Comparison of ENCODE assay signal across 8 mouse cellular contexts in genomic region chr15:101983949-101984601, GRCm38 (mm10). TPM values are rescaled to one million over a fixed set of nuclear protein-coding genes. Genes with fewer than 3 reads are reported as not detected.
DNase-seq lines count a peak whose midpoint lies in the region; ATAC-seq and TF ChIP-seq lines count a peak whose summit lies in the region.

No protein-coding gene starts in this region.

- DNase-seq in brain, embryonic 14.5 days (ENCODE audit: low read depth) = peak; percentile 98
- DNase-seq in kidney, postnatal 10 days = peak; percentile 95
- peak; percentile 77 to 81 for DNase-seq in natural killer cell, adult 2 months (ENCODE audit: low spot score in 2 of 2)

- peak overlapping the region; percentile 65 for H3K9ac ChIP-seq in heart, embryonic 13.5 days
- no peak overlapping the region for H3K9ac ChIP-seq in liver, embryonic 12.5 days
- no peak overlapping the region for H3K9ac ChIP-seq in stomach, embryonic 15.5 days

- no peak for TF ChIP-seq POLR2A in brain, embryonic 14.5 days (IDR thresholded peaks at IDR 0.05; ENCODE audit: borderline replicate concordance, extremely low read depth, insufficient read depth, insufficient read length, poor library complexity, severe bottlenecking)

- H3K4me3 ChIP-seq in C2C12 (ENCODE audit: insufficient read depth, poor library complexity, severe bottlenecking) = peak overlapping the region; percentile 19
- H3K4me3 ChIP-seq in erythroblast, embryonic 14.5 days (replicated peaks) = peak overlapping the region; percentile 38
- peak overlapping the region; percentile 36 for H3K4me3 ChIP-seq in heart, embryonic 13.5 days
- peak overlapping the region; percentile 28 for H3K4me3 ChIP-seq in liver, embryonic 12.5 days
- peak overlapping the region; percentile 30 for H3K4me3 ChIP-seq in stomach, embryonic 15.5 days (replicated peaks)

- TF ChIP-seq CTCF in C2C12 (IDR thresholded peaks at IDR 0.05; ENCODE audit: control insufficient read depth, insufficient read depth, insufficient read length) = peak; percentile 40
- peak; percentile 96 for TF ChIP-seq CTCF in brain, embryonic 14.5 days (IDR thresholded peaks at IDR 0.05; ENCODE audit: borderline replicate concordance, extremely low read depth, insufficient read depth, insufficient read length)

- peak overlapping the region; percentile 64 for H3K4me2 ChIP-seq in heart, embryonic 13.5 days
- H3K4me2 ChIP-seq in liver, embryonic 12.5 days = peak overlapping the region; percentile 57
- peak overlapping the region; percentile 63 for H3K4me2 ChIP-seq in stomach, embryonic 15.5 days

- peak overlapping the region; percentile 39 for H3ac ChIP-seq in C2C12 (ENCODE audit: control insufficient read depth, insufficient read length, low read depth)

- no peaks in the 10 kb centered on the region for H3K36me3 ChIP-seq in C2C12 (ENCODE audit: control insufficient read depth, insufficient read depth)
- H3K36me3 ChIP-seq in erythroblast, embryonic 14.5 days (ENCODE audit: control insufficient read depth) = no peaks in the 10 kb centered on the region
- no peaks in the 10 kb centered on the region for H3K36me3 ChIP-seq in heart, embryonic 13.5 days
- no peaks in the 10 kb centered on the region for H3K36me3 ChIP-seq in liver, embryonic 12.5 days
- H3K36me3 ChIP-seq in stomach, embryonic 15.5 days = no peaks in the 10 kb centered on the region

- WGBS in heart, embryonic 13.5 days = 2% methylated on average over 15 of the region's 15 CpGs
- 2% methylated on average over 15 of the region's 15 CpGs for WGBS in liver, embryonic 12.5 days (ENCODE audit: insufficient replicate concordance)
- 4% methylated on average over 15 of the region's 15 CpGs for WGBS in stomach, embryonic 15.5 days

- no peaks in the 10 kb centered on the region for H3K79me3 ChIP-seq in C2C12 (ENCODE audit: low read depth)

- H3K27ac ChIP-seq in heart, embryonic 13.5 days (replicated peaks) = peak overlapping the region; percentile 58
- peak overlapping the region; percentile 47 for H3K27ac ChIP-seq in liver, embryonic 12.5 days
- peak overlapping the region; percentile 91 for H3K27ac ChIP-seq in stomach, embryonic 15.5 days

- H3K79me2 ChIP-seq in C2C12 (ENCODE audit: control insufficient read depth, insufficient read depth) = no peaks in the 10 kb centered on the region

- peaks cover 37% of the 10 kb centered on the region for H3K4me1 ChIP-seq in erythroblast, embryonic 14.5 days (ENCODE audit: control insufficient read depth)
- H3K4me1 ChIP-seq in heart, embryonic 13.5 days = 0 out of 2 replicates have a peak, but pooled peaks cover 7% of the 10 kb centered on the region
- peaks cover 19% of the 10 kb centered on the region for H3K4me1 ChIP-seq in liver, embryonic 12.5 days
- peaks cover 10% of the 10 kb centered on the region; the same call in 1 of the 2 replicates for H3K4me1 ChIP-seq in stomach, embryonic 15.5 days

- ATAC-seq in heart, embryonic 13.5 days (ENCODE audit: extremely low read depth, insufficient number of reproducible peaks, low FRiP score, low TSS enrichment) = peak; percentile 67; the same call in 1 of the 2 replicates
- peak; percentile 87 for ATAC-seq in liver, embryonic 12.5 days
- ATAC-seq in stomach, embryonic 15.5 days (ENCODE audit: insufficient read depth, low FRiP score, low read depth) = peak; percentile 87

- H3K9me3 ChIP-seq in erythroblast, embryonic 14.5 days (ENCODE audit: control insufficient read depth, low read length) = peaks cover 3% of the 10 kb centered on the region; the same call in 1 of the 2 replicates
- no peaks in the 10 kb centered on the region for H3K9me3 ChIP-seq in heart, embryonic 13.5 days
- H3K9me3 ChIP-seq in liver, embryonic 12.5 days (replicated peaks) = no peaks in the 10 kb centered on the region
- H3K9me3 ChIP-seq in stomach, embryonic 15.5 days = no peaks in the 10 kb centered on the region

- H3K27me3 ChIP-seq in C2C12 (ENCODE audit: control insufficient read depth, insufficient read depth, insufficient read length) = no peaks in the 10 kb centered on the region
- H3K27me3 ChIP-seq in erythroblast, embryonic 14.5 days (ENCODE audit: control insufficient read depth) = peaks cover 9% of the 10 kb centered on the region; the same call in 1 of the 2 replicates
- no peaks in the 10 kb centered on the region for H3K27me3 ChIP-seq in heart, embryonic 13.5 days (replicated peaks)
- no peaks in the 10 kb centered on the region for H3K27me3 ChIP-seq in liver, embryonic 12.5 days (replicated peaks)
- no peaks in the 10 kb centered on the region for H3K27me3 ChIP-seq in stomach, embryonic 15.5 days (replicated peaks)

TF ChIP-seq in C2C12, 6 proteins besides CTCF, POLR2A, EP300 and RAD21:
- TF ChIP-seq MYOD1 (IDR thresholded peaks at IDR 0.05; ENCODE audit: control insufficient read depth, insufficient read length, low read depth) (no peak), MYOG (IDR thresholded peaks at IDR 0.05; ENCODE audit: control insufficient read depth, extremely low read depth, insufficient read length) (no peak), MAX (IDR thresholded peaks at IDR 0.05) (peak; percentile 87), USF1 (IDR thresholded peaks at IDR 0.05; ENCODE audit: low read depth) (peak; percentile 96)

RNA-seq across cellular contexts. Expression of gene Krt8, which starts 20.2 kb away (rescaled TPM):
- polyA plus RNA-seq in C2C12 (2012; fragmentation: generic; extraction: Trizol) = 0.20 TPM
- 2.0 and 3.7 TPM in 2 replicates for polyA plus RNA-seq in brain, embryonic 14.5 days (2012; rRNA removed)
- 0.06 and 0.07 TPM in 2 replicates for polyA plus RNA-seq in erythroblast, embryonic 14.5 days (2012)
- polyA plus RNA-seq in heart, embryonic 13.5 days (2015; fragmentation: Nextera tagmentation; extraction: Ambion mirVana) = 21.7 and 24.9 TPM in 2 replicates
- polyA plus RNA-seq in liver, embryonic 12.5 days (2016; fragmentation: Nextera tagmentation; extraction: Ambion mirVana) = 71.9 and 75.3 TPM in 2 replicates
- polyA plus RNA-seq in stomach, embryonic 15.5 days (2015; fragmentation: Nextera tagmentation; extraction: Ambion mirVana) = 916 and 929 TPM in 2 replicates

RNA-seq across cellular contexts. Expression of gene Krt78, which starts 30.0 kb away (rescaled TPM):
- polyA plus RNA-seq in C2C12 (2012; fragmentation: generic; extraction: Trizol) = not detected
- polyA plus RNA-seq in brain, embryonic 14.5 days (2012; rRNA removed) = 0.03 TPM in 1 of 2 replicates, not detected in the other
- polyA plus RNA-seq in erythroblast, embryonic 14.5 days (2012) = 0.01 TPM in 1 of 2 replicates, not detected in the other
- polyA plus RNA-seq in heart, embryonic 13.5 days (2015; fragmentation: Nextera tagmentation; extraction: Ambion mirVana) = not detected in 2 replicates
- not detected in 2 replicates for polyA plus RNA-seq in liver, embryonic 12.5 days (2016; fragmentation: Nextera tagmentation; extraction: Ambion mirVana)
- polyA plus RNA-seq in stomach, embryonic 15.5 days (2015; fragmentation: Nextera tagmentation; extraction: Ambion mirVana) = 2.3 and 5.7 TPM in 2 replicates

RNA-seq across cellular contexts. Expression of gene Krt18, which starts 43.9 kb away (rescaled TPM):
- polyA plus RNA-seq in C2C12 (2012; fragmentation: generic; extraction: Trizol) = 0.04 TPM
- polyA plus RNA-seq in brain, embryonic 14.5 days (2012; rRNA removed) = 1.9 and 3.9 TPM in 2 replicates
- 0.13 TPM in 1 of 2 replicates, not detected in the other for polyA plus RNA-seq in erythroblast, embryonic 14.5 days (2012)
- polyA plus RNA-seq in heart, embryonic 13.5 days (2015; fragmentation: Nextera tagmentation; extraction: Ambion mirVana) = 34.6 and 36.0 TPM in 2 replicates
- polyA plus RNA-seq in liver, embryonic 12.5 days (2016; fragmentation: Nextera tagmentation; extraction: Ambion mirVana) = 72.7 and 77.6 TPM in 2 replicates
- polyA plus RNA-seq in stomach, embryonic 15.5 days (2015; fragmentation: Nextera tagmentation; extraction: Ambion mirVana) = 448 and 512 TPM in 2 replicates

RNA-seq across cellular contexts. Expression of gene Krt79, which starts 44.0 kb away (rescaled TPM):
- 0.07 TPM for polyA plus RNA-seq in C2C12 (2012; fragmentation: generic; extraction: Trizol)
- polyA plus RNA-seq in brain, embryonic 14.5 days (2012; rRNA removed) = 0.10 and 0.23 TPM in 2 replicates
- polyA plus RNA-seq in erythroblast, embryonic 14.5 days (2012) = not detected in 2 replicates
- 0.45 and 0.56 TPM in 2 replicates for polyA plus RNA-seq in heart, embryonic 13.5 days (2015; fragmentation: Nextera tagmentation; extraction: Ambion mirVana)
- polyA plus RNA-seq in liver, embryonic 12.5 days (2016; fragmentation: Nextera tagmentation; extraction: Ambion mirVana) = not detected in 2 replicates
- polyA plus RNA-seq in stomach, embryonic 15.5 days (2015; fragmentation: Nextera tagmentation; extraction: Ambion mirVana) = 1.2 and 1.6 TPM in 2 replicates

RNA-seq across cellular contexts. Expression of gene Krt4, which starts 59.5 kb away (rescaled TPM):
- polyA plus RNA-seq in C2C12 (2012; fragmentation: generic; extraction: Trizol) = not detected
- polyA plus RNA-seq in brain, embryonic 14.5 days (2012; rRNA removed) = 2.3 and 2.6 TPM in 2 replicates
- polyA plus RNA-seq in erythroblast, embryonic 14.5 days (2012) = not detected in 2 replicates
- 0.06 and 0.07 TPM in 2 replicates for polyA plus RNA-seq in heart, embryonic 13.5 days (2015; fragmentation: Nextera tagmentation; extraction: Ambion mirVana)
- not detected in 2 replicates for polyA plus RNA-seq in liver, embryonic 12.5 days (2016; fragmentation: Nextera tagmentation; extraction: Ambion mirVana)
- polyA plus RNA-seq in stomach, embryonic 15.5 days (2015; fragmentation: Nextera tagmentation; extraction: Ambion mirVana) = 390 and 937 TPM in 2 replicates

Comparison
In these comparisons a context has a peak if more than half of its experiments do, and no peak if none do; other contexts are left out.
1. Peak in every context shown above with its lines: DNase-seq, ATAC-seq, H3K4me3 ChIP-seq and H3K27ac ChIP-seq.
2. RNA of gene Krt8, which starts 20.2 kb away (polyA plus RNA-seq): 916 to 929 TPM in stomach, embryonic 15.5 days; 71.9 to 75.3 TPM in liver, embryonic 12.5 days, 21.7 to 24.9 TPM in heart, embryonic 13.5 days, 2.0 to 3.7 TPM in brain, embryonic 14.5 days, 0.20 TPM in C2C12 (single experiment) and 0.06 to 0.07 TPM in erythroblast, embryonic 14.5 days; every median in the first group is over 10 times any median in the second.